Mouse (Mus musculus) thymus, adult 2 months (tissue): ENCODE measurements at regions not wholly inside any gene's neighbourhood (a gene's known extent, or its start where the extent isn't known, plus 50 kb on each side); places are given as distances from the start of the nearest gene placed in this dataset.

Experiments used
- CTCF ChIP-seq: fragments of 200-500 bp; IDR thresholded peaks from 2 replicates; pipeline ENCODE4 v1.5.1; 2012; ENCODE audit warnings: mild to moderate bottlenecking, control low read depth, low read length, moderate library complexity, borderline replicate concordance; ENCODE audit not compliant: control insufficient read depth, poor library complexity, insufficient read depth; ENCODE audit errors: extremely low read depth
- POLR2A ChIP-seq: fragments of 200-500 bp; IDR thresholded peaks from 2 replicates; pipeline ENCODE4 v1.6.1; 2012; ENCODE audit warnings: mild to moderate bottlenecking, low read length, control low read depth, moderate library complexity; ENCODE audit not compliant: control insufficient read depth, poor library complexity, insufficient read depth; ENCODE audit errors: extremely low read depth

- TF ChIP-seq CTCF (no peak), POLR2A (no peak)
Observed at GRCm38 (mm10) chr8:78124248-78124647, 88.8 kb upstream of the Ttc29 start.
